Mouse (Mus musculus) gastrocnemius, adult 18-20 months (tissue): ENCODE data around the gene Chmp5. TPM values are rescaled to one million over a fixed set of nuclear protein-coding genes. Genes with fewer than 3 reads are reported as not detected.

Experiments
- DNase-seq: peaks from one replicate; pipeline ENCODE4 v3.0.0; 2021; ENCODE audit warnings: low spot score
- total RNA-seq, 2 experiments: library from RNA; stranded (reverse); gene quantifications; 2 replicates each; pipeline ENCODE4 v1.2.3; 2021

Chmp5 gene
- total RNA-seq, 2 experiments from 2014 or later: 23.2 to 25.4 TPM

DNA sequence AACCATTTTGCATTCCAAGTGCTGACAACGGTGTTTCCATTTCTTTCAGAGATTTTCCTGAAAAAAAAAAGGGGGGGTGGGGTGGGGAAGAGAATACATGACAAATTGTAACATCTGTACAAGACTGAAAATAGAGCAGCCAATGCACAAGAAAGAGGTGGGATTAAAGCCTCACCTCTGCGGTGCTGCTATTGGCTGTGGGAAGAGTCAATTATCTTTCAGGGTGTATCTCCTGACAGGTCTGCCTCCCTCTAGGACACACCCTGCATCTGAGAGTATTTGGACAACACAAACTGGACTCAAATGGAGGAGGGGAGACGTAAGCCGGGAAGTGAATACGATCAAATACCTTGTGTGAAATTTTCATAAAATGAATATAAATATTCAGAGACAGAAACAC, 4.6 kb upstream of the Chmp5 start:
- no peak for DNase-seq

DNA sequence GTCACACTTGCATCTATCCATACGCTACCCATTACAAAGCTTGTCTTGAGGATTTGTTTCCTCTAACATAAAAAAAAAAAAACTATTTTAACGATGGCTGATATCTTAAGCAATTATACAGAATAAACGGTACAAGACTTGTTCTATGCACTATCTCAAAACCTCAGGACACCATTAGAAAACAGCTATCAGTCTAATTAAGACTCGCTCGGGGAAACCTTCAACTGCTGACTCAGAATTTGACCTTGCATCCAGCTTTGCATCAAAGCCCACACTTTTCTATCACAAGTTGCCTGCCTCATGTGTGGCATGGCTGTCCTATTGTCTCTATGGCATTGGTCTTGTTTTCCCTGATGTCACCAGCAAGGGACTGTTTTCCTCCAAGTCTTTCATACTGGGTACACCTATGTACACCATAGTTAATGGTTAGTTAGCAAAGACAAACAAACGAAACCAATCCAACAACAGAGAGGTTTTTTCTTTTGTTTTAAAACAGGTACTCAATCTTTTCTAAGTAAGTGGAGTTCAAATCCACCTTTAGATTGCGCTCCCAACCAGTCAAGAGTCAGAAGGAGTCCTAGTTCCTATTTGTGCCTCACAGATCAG, 1.6 kb upstream of the Chmp5 start:
- no peak for DNase-seq

DNA sequence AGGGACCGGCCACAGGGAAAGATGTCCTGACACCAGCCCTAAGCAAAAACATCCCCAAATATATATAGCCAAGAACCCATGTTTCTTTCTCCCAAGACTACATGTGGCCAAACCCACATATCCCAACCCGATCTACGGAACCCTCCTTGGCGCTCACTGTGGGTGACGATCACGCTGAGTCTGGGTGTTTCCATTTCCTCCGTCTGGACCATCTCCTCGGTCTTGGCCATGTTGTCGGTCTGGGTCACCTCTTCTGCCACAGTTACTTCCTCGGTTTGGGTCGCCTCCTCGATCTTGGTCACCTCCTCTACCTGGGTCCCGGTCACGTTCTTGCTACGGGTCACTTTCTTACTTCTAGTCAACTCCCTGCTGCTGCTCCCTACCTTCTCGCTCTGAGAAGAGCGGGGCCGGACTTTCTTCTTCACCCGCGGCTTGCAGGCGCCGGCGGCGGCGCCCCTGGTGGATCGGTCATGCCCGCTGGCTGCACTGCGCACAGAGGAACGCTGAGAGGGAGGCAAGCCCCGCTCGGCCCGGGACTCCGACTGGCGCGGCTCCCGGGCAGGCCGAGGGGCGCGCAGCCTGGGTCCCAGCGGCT, 545 bp upstream of the Chmp5 start:
- no peak for DNase-seq

DNA sequence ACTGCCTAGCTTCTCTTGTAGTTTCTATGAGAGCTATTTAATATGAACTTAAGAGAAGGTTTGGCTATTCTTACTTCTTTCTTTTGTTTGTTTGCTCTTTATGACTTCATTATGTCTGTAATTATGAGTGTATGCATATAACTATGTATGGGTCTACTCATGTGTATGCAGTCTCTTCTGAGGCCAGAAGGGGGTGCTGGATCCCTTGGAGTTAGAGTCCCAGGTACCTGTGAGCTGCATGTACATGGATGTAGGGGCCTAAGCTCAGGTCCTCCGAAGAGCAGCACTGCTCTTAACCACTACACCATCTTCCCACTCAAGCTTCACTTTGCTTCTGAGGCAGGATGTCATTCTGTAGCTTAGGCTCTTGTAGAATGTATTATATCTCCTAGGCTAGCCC, 5.3 kb downstream of the Chmp5 start:
- DNase-seq: peak; percentile 15

DNA sequence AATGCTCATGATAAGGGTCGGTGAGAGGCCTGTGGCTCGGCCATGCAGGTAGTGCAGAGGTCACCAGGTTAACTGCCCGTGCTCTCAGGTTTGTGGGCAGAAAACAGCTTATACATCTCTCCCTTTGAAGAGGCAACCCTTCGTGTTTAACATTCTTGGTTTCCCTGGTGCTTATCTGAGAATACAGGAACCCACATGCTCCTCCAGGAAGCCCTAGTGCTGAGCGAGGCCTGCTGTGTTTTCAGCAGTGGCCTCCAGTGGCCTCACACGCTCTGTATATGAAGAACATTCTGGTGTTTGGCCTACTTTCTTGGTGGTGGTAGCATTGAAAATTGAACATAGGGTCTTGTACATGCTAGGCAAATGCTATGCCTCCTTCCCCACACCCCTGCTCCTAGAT, 7.7 kb downstream of the Chmp5 start:
- no peak for DNase-seq

DNA sequence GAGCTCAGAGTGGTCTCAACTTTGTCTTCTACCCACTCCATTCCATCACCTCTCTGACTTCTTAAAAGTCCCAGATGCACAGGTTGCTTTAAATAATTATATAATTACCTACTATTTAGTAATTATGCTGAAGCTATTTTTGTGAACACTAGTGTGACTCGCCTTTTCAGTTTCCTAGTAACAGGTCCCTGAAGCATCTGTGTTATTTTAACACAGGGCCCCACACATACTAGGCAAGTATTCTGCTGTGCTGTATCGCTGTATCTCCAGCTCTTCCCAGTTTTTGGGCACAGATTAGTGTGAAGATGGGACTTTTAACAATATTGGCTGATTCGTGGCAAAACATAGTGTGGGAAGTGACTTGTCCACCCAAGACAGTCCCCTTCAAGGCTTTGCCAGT, 15.3 kb downstream of the Chmp5 start:
- DNase-seq: no peak

DNA sequence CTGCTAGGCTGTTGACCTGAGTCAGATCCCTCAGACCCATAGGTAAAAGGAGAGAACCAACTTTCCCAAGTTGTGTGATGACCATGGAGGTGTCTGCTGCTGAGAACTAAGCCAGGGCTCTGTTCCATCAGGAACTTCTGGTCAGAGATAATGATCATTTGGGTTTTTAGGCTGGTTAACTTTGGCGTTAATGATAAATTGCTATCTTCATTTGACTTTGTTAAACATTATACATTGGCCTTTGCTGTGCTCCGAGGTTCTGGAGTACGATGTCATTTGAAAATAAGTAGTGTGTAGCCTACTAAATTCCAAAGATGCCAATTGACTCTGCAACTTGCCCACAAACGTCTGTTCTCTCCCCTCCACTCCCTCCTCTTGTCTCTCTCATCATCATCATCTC, 21.0 kb downstream of the Chmp5 start:
- no peak for DNase-seq

DNA sequence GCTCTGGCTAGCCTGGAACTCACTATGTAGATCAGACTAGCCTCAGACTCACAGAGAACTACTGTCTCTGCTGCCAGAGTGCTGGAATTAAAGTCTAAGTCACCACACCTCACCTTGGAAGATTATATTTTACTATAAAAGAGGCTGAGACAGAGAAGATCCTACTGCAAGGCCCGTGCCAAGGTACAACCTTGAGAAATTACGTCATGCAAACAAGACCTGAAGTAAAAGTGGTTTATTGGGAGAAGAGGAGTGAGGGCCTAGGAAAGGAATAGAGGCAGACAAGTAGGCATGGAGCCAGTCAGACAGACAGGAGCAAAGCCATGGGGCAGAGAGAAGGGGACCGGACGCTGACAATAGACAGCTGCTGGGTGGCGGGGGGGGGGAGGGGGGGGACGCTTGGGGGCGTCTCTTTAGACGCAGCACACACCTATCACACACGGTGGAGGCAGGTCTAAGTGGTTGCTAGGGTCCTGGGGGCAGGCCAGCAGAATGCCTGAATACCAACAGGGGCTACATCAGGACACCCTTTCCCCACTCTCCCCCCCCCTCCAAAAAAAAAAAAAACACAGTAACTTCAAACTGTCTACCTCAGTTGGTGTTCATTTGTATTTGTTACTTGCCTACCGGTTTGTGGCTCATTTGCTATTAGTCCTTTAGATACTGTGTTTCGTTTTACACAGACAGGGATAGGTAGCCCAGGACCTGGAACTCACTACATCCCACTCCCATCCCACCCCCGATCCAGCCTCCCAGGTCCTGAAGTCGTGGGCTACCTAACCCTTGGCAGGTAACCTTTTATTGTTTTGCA, 21.8 kb downstream of the Chmp5 start:
- no peak for DNase-seq

DNA sequence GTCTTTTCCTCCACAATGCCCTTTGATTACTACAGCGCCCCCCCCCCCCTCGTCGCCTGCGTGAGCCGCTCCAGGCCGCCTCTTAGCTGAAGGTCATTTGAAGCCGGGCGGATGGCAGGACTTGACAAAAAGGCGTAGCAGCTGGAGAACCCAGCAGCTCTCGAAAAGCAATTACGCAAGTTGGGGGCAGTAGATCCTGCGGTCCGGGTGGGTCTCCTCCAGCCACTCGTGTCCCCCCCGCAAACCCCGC, 22.3 kb downstream of the Chmp5 start:
- DNase-seq: no peak

DNA sequence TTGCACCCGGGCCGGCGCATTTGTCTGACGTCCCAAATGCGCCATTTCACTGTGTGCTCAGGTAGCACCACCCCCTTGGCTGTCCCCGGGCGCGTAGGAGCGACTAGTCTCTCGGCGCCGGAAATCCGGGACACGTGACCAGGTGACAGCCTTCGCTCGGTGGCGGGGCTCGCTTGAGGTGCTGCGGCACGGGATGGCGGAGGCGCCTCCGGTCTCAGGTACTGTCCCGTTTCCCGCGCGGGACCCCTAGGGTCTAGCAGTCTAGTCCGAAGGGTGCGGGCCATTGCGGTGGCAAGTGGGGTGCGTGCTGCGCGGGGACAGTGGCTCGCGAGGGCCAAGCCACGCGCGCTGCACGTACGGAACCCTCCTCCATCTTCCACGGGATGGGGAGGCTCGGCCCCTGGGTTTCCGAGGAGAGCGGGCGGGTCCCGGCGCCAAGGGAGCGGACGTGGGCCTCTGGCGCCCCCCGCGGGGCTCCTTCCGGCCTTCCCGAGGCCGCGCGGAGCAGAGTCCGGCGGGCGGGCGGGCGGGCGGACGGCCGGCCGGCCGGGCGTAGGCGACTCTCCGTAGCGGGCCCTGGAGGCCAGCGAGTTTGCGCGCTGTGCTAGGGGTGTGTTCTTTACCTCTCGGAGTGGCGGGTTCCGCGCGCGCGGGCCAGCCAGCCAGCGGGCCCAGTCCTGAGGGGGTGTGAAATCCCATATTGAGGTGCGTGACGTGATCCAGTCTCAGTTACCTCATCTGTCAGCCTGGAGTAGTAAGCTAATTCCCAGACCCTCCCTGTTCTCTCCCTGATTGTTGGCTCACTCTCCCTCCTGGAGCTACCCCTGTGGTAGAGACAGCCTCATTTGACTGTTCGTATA, 22.9 kb downstream of the Chmp5 start, which contains the start of gene Nfx1:
Nfx1 (plus strand) TSS at position 65 of the 860 bp plus-strand sequence.
- peak; percentile 95 for DNase-seq

DNA sequence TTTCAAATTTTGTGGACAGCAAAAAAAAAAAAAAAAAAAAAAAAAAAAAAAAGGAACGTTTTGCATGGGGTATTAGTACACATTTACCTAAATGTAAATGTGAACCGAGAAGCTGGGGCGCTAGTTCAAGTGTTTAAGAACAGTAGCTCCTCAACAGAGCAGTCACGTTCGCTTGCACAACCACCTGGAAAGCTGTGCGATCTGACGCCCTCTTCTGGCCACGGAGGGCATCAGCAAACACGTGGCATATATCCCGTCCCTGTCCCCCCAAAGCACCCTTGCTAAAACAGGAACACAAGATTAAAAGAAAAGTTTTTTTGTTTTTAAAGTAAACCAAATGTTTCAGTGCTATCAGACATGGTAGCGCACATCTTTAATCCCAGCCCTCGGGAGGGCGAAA, 23.5 kb downstream of the Chmp5 start:
- no peak for DNase-seq

DNA sequence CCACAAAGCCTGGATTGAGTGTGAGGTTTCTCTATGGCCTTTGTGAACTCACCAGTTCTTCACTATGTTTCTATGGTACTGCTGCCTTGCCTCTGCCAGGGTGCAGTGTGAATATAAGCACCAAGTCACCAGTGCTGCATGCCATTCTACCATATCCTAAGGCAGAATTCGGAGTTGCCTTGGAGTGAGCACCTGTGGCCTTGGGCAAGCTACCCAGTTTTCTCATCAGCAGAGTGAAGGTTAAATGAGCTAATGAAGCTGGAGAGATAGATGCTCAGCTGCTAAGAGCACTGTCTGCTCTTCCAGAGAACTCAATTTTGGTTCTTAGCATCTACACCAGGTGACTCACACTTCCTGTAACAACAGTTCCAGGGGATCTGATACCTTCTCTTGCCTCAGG, 25.8 kb downstream of the Chmp5 start:
- no peak for DNase-seq

DNA sequence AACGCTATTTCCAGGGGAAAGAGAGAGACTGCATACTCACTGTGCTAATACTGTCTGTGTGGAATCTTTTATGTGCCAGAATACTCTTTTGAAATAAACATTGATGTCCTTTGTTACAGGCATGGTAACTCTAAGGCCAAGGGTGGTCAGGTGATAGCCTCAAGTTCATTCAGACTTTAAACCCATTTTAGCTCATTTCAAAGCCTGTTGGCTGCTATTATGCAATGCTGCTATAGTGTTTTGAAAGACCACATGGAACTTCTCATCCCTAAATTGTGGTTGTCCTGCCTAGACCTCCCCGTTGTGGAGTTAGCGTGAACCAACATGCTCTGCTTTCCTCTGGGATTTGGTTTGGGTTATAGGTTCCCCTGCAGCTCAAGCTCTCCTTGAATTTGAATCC, 27.5 kb downstream of the Chmp5 start:
- no peak for DNase-seq

DNA sequence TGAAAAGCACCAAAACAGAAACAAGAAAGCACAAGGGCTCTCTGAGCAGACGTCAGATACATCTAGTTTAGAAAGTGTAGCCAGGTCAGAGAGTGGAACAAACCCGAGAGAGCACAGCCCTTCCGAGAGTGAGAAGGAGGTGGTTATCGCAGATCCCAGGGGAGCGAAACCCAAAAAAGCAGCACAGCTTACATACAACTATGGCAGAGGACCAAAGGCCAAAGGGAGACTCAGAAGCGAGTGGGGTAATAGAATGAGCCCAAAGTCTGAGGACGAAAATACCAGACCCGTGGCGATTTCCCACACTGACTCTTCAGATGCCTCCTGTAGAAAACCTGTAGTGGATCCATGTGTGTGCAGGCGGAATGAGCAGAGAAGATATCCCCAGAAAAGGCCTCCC, 28.4 kb downstream of the Chmp5 start:
- no peak for DNase-seq

DNA sequence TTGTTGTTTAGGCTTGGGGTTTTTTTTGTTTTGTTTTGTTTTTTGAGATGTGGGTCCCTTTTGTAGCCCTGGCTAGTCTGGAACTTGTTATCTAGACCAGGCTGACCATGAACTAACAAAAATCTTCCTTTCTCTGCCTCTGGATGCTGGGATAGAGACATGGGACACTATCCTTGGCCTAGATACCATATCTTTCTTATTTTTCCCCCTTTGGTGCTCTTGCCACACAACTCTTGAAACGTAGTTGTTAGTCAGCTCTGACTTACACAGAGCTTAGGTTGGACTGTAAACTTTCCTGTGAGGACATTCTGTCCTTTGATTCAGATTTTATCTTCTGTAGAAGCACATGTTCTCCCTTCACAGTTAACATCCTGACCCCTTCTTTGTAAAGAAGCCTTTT, 31.2 kb downstream of the Chmp5 start:
- DNase-seq: no peak

DNA sequence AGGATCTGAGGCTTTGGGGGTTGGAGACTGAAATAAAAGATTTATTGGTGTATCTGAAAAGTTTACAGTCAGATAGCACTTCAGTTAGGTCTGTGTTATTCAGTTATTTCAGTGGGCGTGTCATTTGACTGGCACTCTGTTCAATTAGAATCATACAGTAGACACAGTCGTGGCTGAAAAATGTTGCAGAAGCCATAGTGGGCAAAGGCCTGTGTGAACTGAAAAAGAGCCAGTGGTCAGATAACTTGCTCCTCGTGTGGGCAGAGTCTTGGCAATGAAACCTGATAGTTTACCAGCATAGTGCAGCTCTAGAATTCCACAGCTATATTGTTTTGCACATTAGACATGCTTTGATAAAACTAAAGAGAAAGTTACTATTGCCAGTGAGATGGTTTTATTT, 34.3 kb downstream of the Chmp5 start:
- DNase-seq: no peak

DNA sequence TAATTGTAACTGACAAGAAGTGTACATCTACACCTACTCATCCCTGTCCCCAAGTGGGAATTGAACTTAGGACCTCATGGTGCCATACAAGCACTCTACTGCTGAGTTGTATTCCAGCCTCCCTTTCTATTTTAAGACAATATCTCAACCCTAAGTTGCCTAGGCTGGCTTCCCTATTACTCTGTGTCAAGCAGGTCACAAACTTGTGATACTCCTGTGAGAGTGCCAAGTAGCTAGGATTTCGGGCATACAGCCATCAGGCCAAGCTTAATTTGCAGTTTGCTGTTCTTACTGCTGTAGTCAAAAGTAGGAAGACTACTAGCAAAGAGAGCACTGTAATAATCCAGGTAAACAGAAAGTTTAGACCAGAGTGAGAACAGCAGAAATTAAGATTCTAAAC, 35.5 kb downstream of the Chmp5 start:
- peak; percentile 89 for DNase-seq

DNA sequence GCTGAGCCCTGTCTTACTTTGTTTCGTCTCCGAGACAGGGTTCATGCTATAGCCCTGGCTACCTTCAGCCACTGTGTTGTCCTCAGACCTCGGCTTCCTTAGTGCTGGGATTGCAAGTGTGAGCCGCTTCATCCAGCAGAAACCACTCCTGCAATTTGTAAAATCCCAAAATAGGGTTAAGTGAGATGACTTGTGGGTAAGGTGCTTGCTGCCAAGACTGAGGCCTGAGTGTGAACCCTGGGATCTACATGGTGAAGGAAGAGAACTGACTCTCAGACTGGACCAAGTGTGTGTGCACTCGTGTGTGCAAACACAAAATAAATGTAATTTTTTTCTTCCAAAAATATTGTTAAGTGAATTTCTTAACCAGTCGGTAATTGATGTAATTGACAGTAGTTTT, 41.4 kb downstream of the Chmp5 start:
- DNase-seq: no peak

DNA sequence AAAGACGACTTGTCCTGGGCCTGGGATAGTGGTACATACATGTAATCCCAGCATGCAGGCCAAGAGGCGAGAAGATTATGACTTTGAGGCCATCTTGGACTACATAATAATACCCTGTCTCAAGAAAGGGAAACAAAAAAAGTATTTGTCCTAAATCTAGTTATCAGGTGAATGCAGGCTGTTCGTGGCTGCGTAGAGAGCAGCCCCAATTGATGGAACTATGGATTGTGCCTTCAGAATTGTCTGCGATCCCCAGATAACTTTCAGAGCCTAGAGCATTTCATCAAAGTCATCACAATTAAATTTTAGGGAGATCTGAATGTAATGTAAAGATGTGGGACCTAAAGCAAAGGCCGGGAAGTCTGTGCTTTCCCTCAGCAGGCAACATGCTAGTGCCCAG, 48.1 kb downstream of the Chmp5 start:
- no peak for DNase-seq

DNA sequence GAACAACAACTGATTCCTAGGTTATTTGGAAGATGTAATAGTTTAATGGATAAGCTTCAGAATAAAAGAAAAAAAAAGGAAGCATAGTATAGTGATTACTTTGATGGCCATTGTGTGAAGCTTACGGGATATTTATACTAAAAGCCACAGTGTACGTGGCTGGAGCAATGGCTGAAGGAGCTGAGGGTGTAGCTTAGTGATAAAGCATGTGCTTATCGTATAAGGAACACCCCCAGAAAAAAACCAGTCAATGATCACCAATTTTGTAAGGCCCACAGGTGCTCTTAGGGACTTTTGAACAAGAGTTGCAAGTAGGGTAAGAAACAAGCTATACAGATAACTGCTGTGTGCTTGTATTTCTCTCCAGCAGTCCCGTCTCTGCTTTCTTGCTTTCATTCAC, 49.7 kb downstream of the Chmp5 start:
- no peak for DNase-seq

DNA sequence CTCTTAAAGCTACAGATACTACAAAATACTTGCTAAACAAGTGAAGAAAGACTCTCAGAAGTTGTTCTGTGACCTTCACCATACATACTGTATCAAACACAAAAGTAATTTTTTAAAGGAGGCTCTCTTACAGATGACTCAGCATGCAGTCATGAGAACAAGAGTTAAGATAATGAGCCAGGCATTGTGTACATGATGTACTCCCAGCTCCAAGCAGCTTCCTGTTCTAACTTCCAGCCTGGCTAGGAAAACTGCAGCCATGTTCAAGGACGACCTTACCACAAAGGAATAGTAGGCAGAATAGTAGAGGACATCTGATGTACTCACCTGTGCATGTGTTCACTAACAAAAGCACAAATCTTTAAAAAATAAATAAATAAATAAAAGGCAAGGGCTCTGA, 52.1 kb downstream of the Chmp5 start:
- no peak for DNase-seq
